Mouse (Mus musculus): Measurements from ENCODE around the gene Cox19. TPM values are rescaled to one million over a fixed set of nuclear protein-coding genes. Genes with fewer than 3 reads are reported as not detected.

Cox19 gene
- polyA plus RNA-seq, 1 experiment from 2014 or later: 91.9 TPM

- ATAC-seq (ENCODE audit: low FRiP score, low read depth): no peak
- 78% methylated on average over 7 of the region's 7 CpGs for WGBS
Observed at GRCm38 (mm10) chr5:139320424-139320823, 30.8 kb downstream of the Cox19 start.

GRCm38 (mm10) chr5:139317751-139318504 lies 33.3 kb downstream of the Cox19 start:
- Histone ChIP-seq H3K9me3 (no peaks in the 10 kb centered on the region), H3K4me3 (no peak overlapping the region), H3K9ac (no peak overlapping the region), H3K27me3 (no peaks in the 10 kb centered on the region), H3K27ac (replicated peaks) (no peak overlapping the region), H3K4me1 (replicated peaks) (peaks cover under 1% of the 10 kb centered on the region), H3K4me2 (no peak overlapping the region), H3K36me3 (no peaks in the 10 kb centered on the region)
- WGBS: 65% methylated on average over 21 of the region's 21 CpGs
- ATAC-seq (ENCODE audit: low FRiP score, low read depth): no peak

More at GRCm38 (mm10) chr5:139320424-139320823, 30.8 kb downstream of the Cox19 start:
- peaks cover 21% of the 10 kb centered on the region for H3K4me1 ChIP-seq (replicated peaks)
- no peak overlapping the region for H3K4me3 ChIP-seq
- no peaks in the 10 kb centered on the region for H3K36me3 ChIP-seq
- no peaks in the 10 kb centered on the region for H3K9me3 ChIP-seq
- no peak overlapping the region for H3K9ac ChIP-seq
- H3K4me2 ChIP-seq: no peak overlapping the region
- H3K27me3 ChIP-seq: 0 out of 2 replicates have a peak, but pooled peaks cover 3% of the 10 kb centered on the region
- H3K27ac ChIP-seq (replicated peaks): no peak overlapping the region

- Histone ChIP-seq H3K27ac (replicated peaks) (no peak overlapping the region), H3K4me2 (no peak overlapping the region), H3K4me3 (no peak overlapping the region), H3K4me1 (replicated peaks) (no peaks in the 10 kb centered on the region), H3K9me3 (no peaks in the 10 kb centered on the region), H3K27me3 (no peaks in the 10 kb centered on the region), H3K36me3 (no peaks in the 10 kb centered on the region), H3K9ac (no peak overlapping the region)
- WGBS: 81% methylated on average over 6 of the region's 6 CpGs
- ATAC-seq (ENCODE audit: low FRiP score, low read depth): no peak
Observed at GRCm38 (mm10) chr5:139316982-139317675, 34.1 kb downstream of the Cox19 start.

- Histone ChIP-seq H3K4me3 (no peak overlapping the region), H3K9me3 (peaks cover 3% of the 10 kb centered on the region; the same call in 1 of the 2 replicates), H3K4me2 (no peak overlapping the region), H3K9ac (no peak overlapping the region), H3K27ac (replicated peaks) (no peak overlapping the region), H3K4me1 (replicated peaks) (no peaks in the 10 kb centered on the region), H3K36me3 (no peaks in the 10 kb centered on the region), H3K27me3 (no peaks in the 10 kb centered on the region)
- 78% methylated on average over 12 of the region's 12 CpGs for WGBS
- ATAC-seq (ENCODE audit: low FRiP score, low read depth): no peak
Observed at GRCm38 (mm10) chr5:139314941-139315642, 36.1 kb downstream of the Cox19 start.

GRCm38 (mm10) chr5:139313536-139313935 lies 37.7 kb downstream of the Cox19 start:
- H3K9ac ChIP-seq: no peak overlapping the region
- H3K4me2 ChIP-seq: no peak overlapping the region
- no peak overlapping the region for H3K4me3 ChIP-seq
- no peak overlapping the region for H3K27ac ChIP-seq (replicated peaks)
- WGBS: 78% methylated on average over 9 of the region's 9 CpGs
- peaks cover 3% of the 10 kb centered on the region; the same call in 1 of the 2 replicates for H3K9me3 ChIP-seq
- no peaks in the 10 kb centered on the region for H3K4me1 ChIP-seq (replicated peaks)
- H3K27me3 ChIP-seq: no peaks in the 10 kb centered on the region
- ATAC-seq (ENCODE audit: low FRiP score, low read depth): no peak
- no peaks in the 10 kb centered on the region for H3K36me3 ChIP-seq

GRCm38 (mm10) chr5:139311822-139312221 lies 39.4 kb downstream of the Cox19 start:
- ATAC-seq (ENCODE audit: low FRiP score, low read depth): no peak
- H3K9me3 ChIP-seq: peaks cover 3% of the 10 kb centered on the region; the same call in 1 of the 2 replicates
- WGBS: 87% methylated on average over 9 of the region's 9 CpGs
- H3K4me1 ChIP-seq (replicated peaks): no peaks in the 10 kb centered on the region
- H3K9ac ChIP-seq: no peak overlapping the region
- H3K27ac ChIP-seq (replicated peaks): no peak overlapping the region
- H3K36me3 ChIP-seq: no peaks in the 10 kb centered on the region
- no peak overlapping the region for H3K4me2 ChIP-seq
- no peak overlapping the region for H3K4me3 ChIP-seq
- H3K27me3 ChIP-seq: no peaks in the 10 kb centered on the region

- no peak overlapping the region for H3K4me2 ChIP-seq
- no peak overlapping the region for H3K9ac ChIP-seq
- peaks cover 3% of the 10 kb centered on the region; the same call in 1 of the 2 replicates for H3K9me3 ChIP-seq
- H3K36me3 ChIP-seq: no peaks in the 10 kb centered on the region
- WGBS: 95% methylated on average over 4 of the region's 4 CpGs
- H3K27ac ChIP-seq (replicated peaks): no peak overlapping the region
- no peak for ATAC-seq (ENCODE audit: low FRiP score, low read depth)
- H3K4me3 ChIP-seq: no peak overlapping the region
- no peaks in the 10 kb centered on the region for H3K4me1 ChIP-seq (replicated peaks)
- H3K27me3 ChIP-seq: no peaks in the 10 kb centered on the region
Observed at GRCm38 (mm10) chr5:139310477-139310876, 40.7 kb downstream of the Cox19 start.

GRCm38 (mm10) chr5:139309946-139310345 lies 41.3 kb downstream of the Cox19 start:
- H3K27ac ChIP-seq (replicated peaks): no peak overlapping the region
- ATAC-seq (ENCODE audit: low FRiP score, low read depth): no peak
- no peaks in the 10 kb centered on the region for H3K4me1 ChIP-seq (replicated peaks)
- 82% methylated on average over 3 of the region's 3 CpGs for WGBS
- peaks cover 3% of the 10 kb centered on the region; the same call in 1 of the 2 replicates for H3K9me3 ChIP-seq
- H3K4me2 ChIP-seq: no peak overlapping the region
- H3K36me3 ChIP-seq: no peaks in the 10 kb centered on the region
- H3K9ac ChIP-seq: no peak overlapping the region
- no peaks in the 10 kb centered on the region for H3K27me3 ChIP-seq
- H3K4me3 ChIP-seq: no peak overlapping the region

GRCm38 (mm10) chr5:139303646-139304061 lies 47.6 kb downstream of the Cox19 start:
- ATAC-seq (ENCODE audit: low FRiP score, low read depth): no peak
- 89% methylated on average over 9 of the region's 9 CpGs for WGBS
- Histone ChIP-seq H3K4me1 (replicated peaks) (no peaks in the 10 kb centered on the region), H3K36me3 (peaks cover 6% of the 10 kb centered on the region; the same call in 1 of the 2 replicates), H3K9me3 (no peaks in the 10 kb centered on the region), H3K27ac (replicated peaks) (no peak overlapping the region), H3K4me3 (no peak overlapping the region), H3K4me2 (no peak overlapping the region), H3K9ac (no peak overlapping the region), H3K27me3 (no peaks in the 10 kb centered on the region)

- H3K27ac ChIP-seq (replicated peaks): no peak overlapping the region
- ATAC-seq (ENCODE audit: low FRiP score, low read depth): no peak
- H3K9ac ChIP-seq: no peak overlapping the region
- H3K4me1 ChIP-seq (replicated peaks): no peaks in the 10 kb centered on the region
- H3K36me3 ChIP-seq: peaks cover 6% of the 10 kb centered on the region; the same call in 1 of the 2 replicates
- 94% methylated on average over 6 of the region's 6 CpGs for WGBS
- H3K9me3 ChIP-seq: no peaks in the 10 kb centered on the region
- H3K4me3 ChIP-seq: no peak overlapping the region
- no peaks in the 10 kb centered on the region for H3K27me3 ChIP-seq
- no peak overlapping the region for H3K4me2 ChIP-seq
Observed at GRCm38 (mm10) chr5:139302101-139302500, 49.1 kb downstream of the Cox19 start.

- whole genome bisulfite sequencing: 72% methylated on average over 5 of the region's 5 CpGs
- Histone ChIP-seq H3K4me2 (no peak overlapping the region), H3K27me3 (no peaks in the 10 kb centered on the region), H3K9ac (no peak overlapping the region), H3K9me3 (no peaks in the 10 kb centered on the region), H3K4me1 (replicated peaks) (no peaks in the 10 kb centered on the region), H3K27ac (replicated peaks) (no peak overlapping the region), H3K36me3 (peaks cover 7% of the 10 kb centered on the region; the same call in 1 of the 2 replicates), H3K4me3 (no peak overlapping the region)
- ATAC-seq (ENCODE audit: low FRiP score, low read depth): no peak
Observed at GRCm38 (mm10) chr5:139297745-139298144, 53.5 kb downstream of the Cox19 start.

GRCm38 (mm10) chr5:139297092-139297491 lies 54.1 kb downstream of the Cox19 start:
- ATAC-seq (ENCODE audit: low FRiP score, low read depth): no peak
- no peak overlapping the region for H3K27ac ChIP-seq (replicated peaks)

More at GRCm38 (mm10) chr5:139297092-139297491, 54.1 kb downstream of the Cox19 start:
- H3K4me3 ChIP-seq: no peak overlapping the region
- no peaks in the 10 kb centered on the region for H3K4me1 ChIP-seq (replicated peaks)
- H3K9me3 ChIP-seq: no peaks in the 10 kb centered on the region
- no peaks in the 10 kb centered on the region for H3K27me3 ChIP-seq
- 93% methylated on average over 10 of the region's 10 CpGs for WGBS
- H3K4me2 ChIP-seq: no peak overlapping the region
- H3K9ac ChIP-seq: no peak overlapping the region
- peaks cover 8% of the 10 kb centered on the region; the same call in 1 of the 2 replicates for H3K36me3 ChIP-seq
